Mouse (Mus musculus) liver, adult 2 months (tissue): ENCODE measurements around the gene Ptprk.

Experiments used
- CTCF ChIP-seq: fragments of 200-500 bp; IDR thresholded peaks from 2 replicates; pipeline ENCODE4 v1.5.1; 2011; ENCODE audit warnings: low read depth, low read length, control low read depth
- POLR2A ChIP-seq: fragments of 200-500 bp; IDR thresholded peaks from 2 replicates; pipeline ENCODE4 v1.6.1; 2011; ENCODE audit warnings: low read length, control low read depth; ENCODE audit not compliant: insufficient read depth; ENCODE audit errors: extremely low read depth

- TF ChIP-seq CTCF (no peak), POLR2A (no peak)
These were observed 137.5 kb downstream of the Ptprk start for GRCm38 (mm10) chr10:28212083-28212482.
